Mouse (Mus musculus): ENCODE measurements at regions not wholly inside any gene's neighbourhood (a gene's known extent, or its start where the extent isn't known, plus 50 kb on each side); places are given as distances from the start of the nearest gene placed in this dataset.

DNA sequence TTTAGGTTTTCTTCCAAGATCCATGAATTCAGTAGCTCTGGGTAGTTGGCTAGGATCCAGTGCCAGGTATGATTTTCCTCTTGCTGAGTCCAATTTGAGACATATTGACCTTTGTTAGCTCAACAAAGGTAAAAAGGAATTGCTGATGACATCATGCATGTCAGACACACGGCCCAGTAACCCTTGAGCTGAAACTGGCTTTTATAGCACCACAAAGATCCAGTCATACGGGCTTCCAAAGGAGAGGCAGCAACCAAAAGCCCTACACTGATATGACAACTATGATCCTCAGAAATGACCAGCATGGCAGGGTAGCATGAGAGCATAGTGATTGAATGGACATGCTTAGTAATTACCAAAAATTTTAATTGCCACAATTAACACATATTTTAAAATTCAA is 258.0 kb upstream of the Defb41 start:
- TF ChIP-seq NANOG (IDR thresholded peaks at IDR 0.05; ENCODE audit: borderline replicate concordance, low read length): no peak
- TF ChIP-seq CTCF (conservative IDR thresholded peaks at IDR 0.05; ENCODE audit: low read length): no peak
- no peak for TF ChIP-seq POU5F1 (IDR thresholded peaks at IDR 0.05; ENCODE audit: borderline replicate concordance, low read length)

Data from E14TG2a.4 (cell line).